In genomic region chr12:116416514-116416913, GRCm38 (mm10) we compare ENCODE assay signal across 11 mouse cellular contexts.
"Had no signal": no experiment of that assay in that cellular context is flagged by ENCODE, and none has a peak within 500 bp of the region (broad histone marks: within the 10 kb centered on the region; RNA-seq: fewer than 3 reads in every experiment).

No protein-coding gene starts in this region.

- H3K9me3 ChIP-seq: kidney, embryonic 15.5 days; limb, embryonic 13.5 days; midbrain, embryonic 12.5 days; neural tube, embryonic 15.5 days had no signal

- H3K27ac ChIP-seq: kidney, embryonic 15.5 days; limb, embryonic 13.5 days; liver, embryonic 14.5 days; midbrain, embryonic 12.5 days; neural tube, embryonic 15.5 days had no signal

- H3K4me1 ChIP-seq: kidney, embryonic 15.5 days; limb, embryonic 13.5 days; midbrain, embryonic 12.5 days; neural tube, embryonic 15.5 days had no signal

- H3K4me3 ChIP-seq: kidney, embryonic 15.5 days; limb, embryonic 13.5 days; midbrain, embryonic 12.5 days; neural tube, embryonic 15.5 days had no signal

- ATAC-seq: midbrain, embryonic 16.5 days had no signal

- H3K4me2 ChIP-seq: kidney, embryonic 15.5 days; limb, embryonic 13.5 days; midbrain, embryonic 12.5 days; neural tube, embryonic 15.5 days had no signal

- DNase-seq: kidney, postnatal 14 days; left cerebral cortex, postnatal 4 days; lung, adult 18-20 months; thymus, adult 18-20 months; thymus, postnatal 14 days had no signal

- H3K27me3 ChIP-seq: kidney, embryonic 15.5 days; limb, embryonic 13.5 days; midbrain, embryonic 12.5 days; neural tube, embryonic 15.5 days had no signal

- H3K9ac ChIP-seq: kidney, embryonic 15.5 days; limb, embryonic 13.5 days; liver, embryonic 14.5 days; midbrain, embryonic 12.5 days; neural tube, embryonic 15.5 days had no signal
